Mouse (Mus musculus): ENCODE measurements around the gene Arxes2. TPM values are rescaled to one million over a fixed set of nuclear protein-coding genes. Genes with fewer than 3 reads are reported as not detected.
A peak's percentile ranks its signal among the peaks of the same experiment; 100 is the strongest.
"Not testable (repeated sequence)": the region's sequence is repeated elsewhere in the genome, so short reads cannot be mapped to it uniquely, and the experiment has no call there.

Arxes2 gene
- 222 and 228 TPM in 2 replicates for polyA plus RNA-seq (2015; fragmentation: Nextera tagmentation; extraction: Ambion mirVana)

DNA sequence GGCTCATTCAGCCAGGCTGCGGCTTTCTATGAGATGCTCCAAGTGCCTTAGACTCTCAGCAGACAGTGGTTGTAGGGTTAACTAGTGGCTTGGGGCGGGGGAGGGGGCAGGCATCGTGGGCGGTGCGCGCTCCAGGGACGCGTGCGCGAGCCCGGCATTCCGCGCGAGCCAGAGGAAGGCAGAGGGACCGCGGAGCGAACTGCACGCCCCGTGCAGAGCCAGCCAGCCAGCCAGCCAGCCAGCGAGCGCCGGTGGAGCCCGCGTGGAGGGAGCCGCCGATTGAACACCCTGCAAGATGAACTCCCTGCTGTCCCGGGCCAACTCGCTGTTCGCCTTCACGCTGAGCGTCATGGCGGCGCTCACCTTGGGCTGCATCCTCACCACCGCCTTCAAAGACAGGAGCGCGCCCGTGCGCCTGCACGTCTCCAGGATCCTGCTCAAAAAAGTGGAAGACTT lies at the start of gene Arxes2:
TSS of gene Arxes2 (plus strand) at position 161 of the 456 bp plus-strand sequence.
- not testable (repeated sequence) for H3K27me3 ChIP-seq; H3K36me3 ChIP-seq; H3K27ac ChIP-seq (replicated peaks); H3K9me3 ChIP-seq; H3K4me1 ChIP-seq (replicated peaks)
- Histone ChIP-seq H3K4me3 (peak within 1 kb of the TSS; percentile 40), H3K9ac (0 out of 2 replicates have a peak within 1 kb of the TSS, but pooled peaks have one; percentile 49), H3K4me2 (peak within 1 kb of the TSS; percentile 55)
- 20% methylated on average over 6 of the region's 39 CpGs for WGBS
- peak; percentile 96 for ATAC-seq (ENCODE audit: low read depth)

DNA sequence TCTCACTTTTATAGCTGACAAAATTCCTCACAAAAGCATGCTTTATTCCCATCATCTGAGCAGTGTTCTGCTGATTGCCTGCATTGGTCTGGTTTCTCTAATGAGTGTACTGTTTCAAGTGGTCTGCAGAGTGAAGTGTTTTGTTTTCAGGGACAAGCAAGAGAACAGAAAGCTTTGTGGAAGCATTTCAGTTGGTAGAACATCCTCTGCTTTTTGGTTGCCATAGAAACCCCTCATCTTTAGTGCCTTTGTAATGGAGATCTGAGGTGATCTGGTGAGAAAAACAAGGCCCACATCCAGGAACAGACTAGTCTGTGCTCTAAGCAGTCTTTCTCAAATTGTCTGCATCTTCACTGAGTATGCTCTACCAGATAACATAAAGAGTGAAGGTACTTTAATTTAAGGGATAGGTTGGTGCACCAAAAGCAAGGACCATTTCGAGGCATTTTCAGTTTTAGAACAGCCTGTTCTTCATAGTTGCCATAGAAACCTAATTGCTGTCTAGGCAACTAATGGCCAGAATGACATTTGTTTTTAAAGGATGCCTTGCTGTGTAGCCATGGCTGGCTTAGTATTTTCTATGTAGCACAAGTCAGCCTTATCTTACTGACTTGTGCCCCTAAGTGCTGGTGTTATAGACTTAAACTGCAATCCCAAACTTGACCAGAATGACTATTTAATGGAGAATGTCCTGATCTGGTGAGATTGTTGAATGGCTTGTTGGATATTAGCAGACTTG lies 44.8 kb upstream of the Arxes2 start:
- Histone ChIP-seq H3K9me3 (no peaks in the 10 kb centered on the region), H3K4me1 (replicated peaks) (no peaks in the 10 kb centered on the region), H3K27ac (replicated peaks) (peak overlapping the region; percentile 77), H3K9ac (no peak overlapping the region), H3K4me3 (no peak overlapping the region), H3K4me2 (no peak overlapping the region), H3K36me3 (no peaks in the 10 kb centered on the region), H3K27me3 (no peaks in the 10 kb centered on the region)
- peak; percentile 69 for ATAC-seq (ENCODE audit: low read depth)
- 36% methylated on average over 1 of the region's 1 CpGs for WGBS

- no peak overlapping the region for H3K4me3 ChIP-seq
- peaks cover 6% of the 10 kb centered on the region for H3K4me1 ChIP-seq (replicated peaks)
- H3K27ac ChIP-seq (replicated peaks) = peak overlapping the region; percentile 81
- H3K27me3 ChIP-seq = no peaks in the 10 kb centered on the region
- no peak overlapping the region for H3K4me2 ChIP-seq
- no peaks in the 10 kb centered on the region for H3K9me3 ChIP-seq
- H3K9ac ChIP-seq = no peak overlapping the region
- H3K36me3 ChIP-seq = no peaks in the 10 kb centered on the region
- 58% methylated on average over 1 of the region's 1 CpGs for WGBS
- peak; percentile 89 for ATAC-seq (ENCODE audit: low read depth)
Measured at GRCm38 (mm10) chrX:135956988-135957690, 36.5 kb upstream of the Arxes2 start.

- Histone ChIP-seq H3K27me3 (no peaks in the 10 kb centered on the region), H3K9ac (no peak overlapping the region), H3K27ac (replicated peaks) (peak overlapping the region; percentile 81), H3K36me3 (no peaks in the 10 kb centered on the region), H3K9me3 (no peaks in the 10 kb centered on the region), H3K4me1 (replicated peaks) (peaks cover 7% of the 10 kb centered on the region), H3K4me2 (no peak overlapping the region), H3K4me3 (no peak overlapping the region)
- ATAC-seq (ENCODE audit: low read depth) = peak; percentile 79
- WGBS = 47% methylated on average over 2 of the region's 2 CpGs
Measured at GRCm38 (mm10) chrX:135957691-135958081, 35.9 kb upstream of the Arxes2 start.

GRCm38 (mm10) chrX:135958589-135959225 lies 34.9 kb upstream of the Arxes2 start:
- Histone ChIP-seq H3K9ac (no peak overlapping the region), H3K36me3 (no peaks in the 10 kb centered on the region), H3K27ac (replicated peaks) (no peak overlapping the region), H3K9me3 (no peaks in the 10 kb centered on the region), H3K4me3 (no peak overlapping the region), H3K4me2 (no peak overlapping the region), H3K4me1 (replicated peaks) (peaks cover 14% of the 10 kb centered on the region), H3K27me3 (no peaks in the 10 kb centered on the region)
- WGBS = 90% methylated on average over 7 of the region's 7 CpGs
- no peak for ATAC-seq (ENCODE audit: low read depth)

DNA sequence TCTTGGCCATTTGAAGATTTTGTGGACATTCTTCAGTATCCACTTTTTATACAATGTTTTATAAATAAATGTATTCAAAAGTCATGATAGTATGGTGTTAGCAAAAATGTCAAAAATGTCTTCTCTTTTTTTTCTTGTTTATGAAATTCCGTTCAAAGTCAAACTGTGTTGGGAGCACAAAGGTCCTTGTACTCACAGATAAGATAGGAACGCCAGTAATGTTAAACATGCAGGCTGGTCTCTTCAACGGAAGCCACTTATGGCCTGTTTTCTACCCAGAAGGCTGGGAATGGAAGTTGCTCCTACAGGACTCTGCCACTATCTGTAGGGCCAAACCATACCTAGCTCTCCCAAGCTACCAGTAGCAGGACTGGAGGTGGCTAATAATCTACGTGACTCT lies 34.1 kb upstream of the Arxes2 start:
- no peak overlapping the region for H3K4me2 ChIP-seq
- ATAC-seq (ENCODE audit: low read depth) = no peak
- 91% methylated on average over 4 of the region's 4 CpGs for WGBS

GRCm38 (mm10) chrX:135962342-135962741 lies 31.3 kb upstream of the Arxes2 start:
- H3K36me3 ChIP-seq = no peaks in the 10 kb centered on the region
- peaks cover 14% of the 10 kb centered on the region for H3K4me1 ChIP-seq (replicated peaks)
- ATAC-seq (ENCODE audit: low read depth) = no peak
- no peak overlapping the region for H3K9ac ChIP-seq
- 55% methylated on average over 2 of the region's 2 CpGs for WGBS
- H3K4me2 ChIP-seq = no peak overlapping the region
- no peak overlapping the region for H3K4me3 ChIP-seq
- H3K9me3 ChIP-seq = no peaks in the 10 kb centered on the region
- no peaks in the 10 kb centered on the region for H3K27me3 ChIP-seq
- no peak overlapping the region for H3K27ac ChIP-seq (replicated peaks)

More for the DNA sequence above, 34.1 kb upstream of the Arxes2 start:
- Histone ChIP-seq H3K27me3 (no peaks in the 10 kb centered on the region), H3K4me1 (replicated peaks) (peaks cover 14% of the 10 kb centered on the region), H3K27ac (replicated peaks) (no peak overlapping the region), H3K9me3 (no peaks in the 10 kb centered on the region), H3K9ac (no peak overlapping the region), H3K36me3 (no peaks in the 10 kb centered on the region), H3K4me3 (no peak overlapping the region)

DNA sequence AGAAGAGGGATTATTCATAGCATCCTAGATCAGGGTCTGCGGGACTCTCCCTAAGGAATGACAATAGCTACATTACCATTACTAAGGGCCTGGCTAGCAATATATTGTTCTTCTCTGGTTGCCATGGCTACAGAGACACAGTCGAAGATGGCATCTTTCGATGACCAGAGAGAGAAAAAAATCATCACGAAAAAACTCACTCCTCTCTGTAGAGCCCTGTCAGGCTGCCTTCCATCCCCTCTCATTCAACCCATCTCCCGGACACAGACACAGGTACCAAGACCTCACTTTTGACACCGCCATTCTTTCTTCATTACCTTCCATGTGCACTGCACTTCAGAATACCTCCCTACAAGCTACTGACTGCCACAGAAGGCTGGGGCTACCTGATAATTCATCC lies 30.5 kb upstream of the Arxes2 start:
- no peak overlapping the region for H3K4me2 ChIP-seq
- no peaks in the 10 kb centered on the region for H3K36me3 ChIP-seq
- no peak overlapping the region for H3K27ac ChIP-seq (replicated peaks)
- ATAC-seq (ENCODE audit: low read depth) = peak; percentile 66
- H3K4me1 ChIP-seq (replicated peaks) = peaks cover 9% of the 10 kb centered on the region
- H3K9me3 ChIP-seq = no peaks in the 10 kb centered on the region
- H3K9ac ChIP-seq = no peak overlapping the region
- no peaks in the 10 kb centered on the region for H3K27me3 ChIP-seq
- WGBS = 24% methylated on average over 6 of the region's 6 CpGs
- no peak overlapping the region for H3K4me3 ChIP-seq

DNA sequence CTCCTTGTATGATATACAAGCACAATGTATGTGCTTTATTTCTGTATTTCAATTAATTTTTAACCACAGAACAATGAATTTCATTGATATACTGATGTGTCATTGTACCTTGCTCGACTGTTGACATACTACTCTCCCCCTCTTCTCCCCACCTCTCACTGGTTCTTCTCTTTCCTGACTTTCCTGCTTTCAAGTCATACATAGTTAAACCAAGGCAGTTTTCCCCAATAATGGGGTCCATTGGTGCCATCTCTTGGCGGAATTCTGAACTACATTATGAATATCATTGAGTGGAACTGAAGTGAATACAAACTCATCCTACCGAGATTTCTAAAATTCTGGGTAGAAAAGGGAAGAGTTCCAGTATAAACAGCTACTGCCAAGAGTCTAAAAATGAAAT lies 30.0 kb upstream of the Arxes2 start:
- no peak overlapping the region for H3K4me2 ChIP-seq
- 19% methylated on average over 3 of the region's 3 CpGs for WGBS
- no peak overlapping the region for H3K4me3 ChIP-seq
- no peaks in the 10 kb centered on the region for H3K36me3 ChIP-seq
- ATAC-seq (ENCODE audit: low read depth) = peak; percentile 81
- H3K9ac ChIP-seq = no peak overlapping the region
- H3K27me3 ChIP-seq = no peaks in the 10 kb centered on the region
- peaks cover 8% of the 10 kb centered on the region for H3K4me1 ChIP-seq (replicated peaks)
- no peak overlapping the region for H3K27ac ChIP-seq (replicated peaks)
- no peaks in the 10 kb centered on the region for H3K9me3 ChIP-seq

DNA sequence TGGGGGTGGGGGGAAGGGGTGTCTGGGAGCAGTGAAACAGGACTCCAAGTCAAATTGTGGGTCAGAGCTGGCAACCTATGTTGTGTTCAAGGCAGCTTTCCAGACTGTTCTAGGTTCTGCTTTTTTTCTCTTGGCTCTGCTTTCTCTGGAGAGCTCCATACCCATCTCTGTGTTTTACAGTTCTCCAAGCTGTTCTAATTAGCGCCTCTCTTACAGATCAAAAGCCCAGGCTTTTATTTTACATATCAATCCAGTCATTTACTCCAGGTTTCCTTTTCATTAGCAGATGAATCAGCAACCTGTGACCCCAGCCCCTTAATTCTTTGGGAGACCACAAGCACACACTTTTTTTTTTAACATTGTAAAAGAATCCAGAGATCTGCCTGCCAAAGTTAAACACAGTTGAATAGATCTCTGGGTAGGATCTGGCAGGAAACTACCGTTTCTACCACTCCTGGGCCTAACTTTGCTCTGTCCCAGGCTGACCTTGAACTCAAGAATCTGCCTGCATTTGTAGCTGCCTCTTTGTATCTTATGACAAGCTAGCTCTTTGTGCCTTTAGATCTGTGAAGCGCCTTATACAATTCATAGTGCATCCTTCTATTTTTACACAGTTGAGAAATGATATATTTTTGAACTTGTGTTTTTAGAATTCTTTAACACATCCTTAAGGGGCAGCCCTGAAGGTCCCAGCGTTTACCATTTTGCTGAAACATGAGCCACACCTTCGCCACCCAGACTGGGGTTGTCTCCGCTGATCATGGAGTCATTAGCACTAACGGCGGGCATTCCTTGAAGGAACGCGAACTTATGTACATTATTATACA lies 19.8 kb upstream of the Arxes2 start:
- WGBS = 64% methylated on average over 10 of the region's 10 CpGs
- no peaks in the 10 kb centered on the region for H3K9me3 ChIP-seq

GRCm38 (mm10) chrX:135974424-135975225 lies 19.0 kb upstream of the Arxes2 start:
- H3K27ac ChIP-seq (replicated peaks) = no peak overlapping the region

More for the DNA sequence above, 19.8 kb upstream of the Arxes2 start:
- Histone ChIP-seq H3K4me3 (no peak overlapping the region), H3K27me3 (no peaks in the 10 kb centered on the region), H3K4me2 (no peak overlapping the region), H3K9ac (no peak overlapping the region), H3K27ac (replicated peaks) (no peak overlapping the region), H3K4me1 (replicated peaks) (no peaks in the 10 kb centered on the region), H3K36me3 (peaks cover 5% of the 10 kb centered on the region; the same call in 1 of the 2 replicates)
- 0 out of 2 replicates have a peak, but pooled peaks have one; percentile 11 for ATAC-seq (ENCODE audit: low read depth)

More at GRCm38 (mm10) chrX:135974424-135975225, 19.0 kb upstream of the Arxes2 start:
- WGBS = 56% methylated on average over 20 of the region's 20 CpGs
- peak overlapping the region; percentile 44 for H3K4me2 ChIP-seq
- H3K36me3 ChIP-seq = peaks cover 5% of the 10 kb centered on the region; the same call in 1 of the 2 replicates
- H3K4me1 ChIP-seq (replicated peaks) = no peaks in the 10 kb centered on the region
- H3K27me3 ChIP-seq = no peaks in the 10 kb centered on the region
- 0 out of 2 replicates have a peak overlapping the region, but pooled peaks have one; percentile 11 for H3K4me3 ChIP-seq
- peak; percentile 83 for ATAC-seq (ENCODE audit: low read depth)
- no peaks in the 10 kb centered on the region for H3K9me3 ChIP-seq
- peak overlapping the region; percentile 26; the same call in 1 of the 2 replicates for H3K9ac ChIP-seq
